Mouse (Mus musculus): Measurements from ENCODE around the gene Myh7.
A peak's percentile ranks its signal among the peaks of the same experiment; 100 is the strongest.

The Myh7 gene

DNA sequence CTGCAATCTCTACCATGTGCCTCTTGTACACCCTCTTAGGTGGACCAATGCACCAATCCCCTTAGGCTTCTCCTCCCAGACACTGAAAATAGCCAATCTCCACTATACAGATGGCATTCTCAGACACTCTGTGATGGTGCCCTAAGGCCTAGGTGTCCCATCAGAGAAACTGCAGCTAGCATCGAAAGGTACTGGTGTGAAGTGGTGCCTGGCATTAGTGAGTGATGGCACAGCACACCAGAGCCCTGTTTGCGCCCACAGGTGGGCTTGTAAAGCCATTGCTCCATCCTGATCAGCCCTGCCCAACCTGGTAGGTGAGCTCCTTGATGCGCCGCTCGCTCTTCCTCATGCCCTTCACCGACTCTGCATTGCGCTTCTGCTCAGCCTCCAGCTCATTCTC, 50.5 kb downstream of the Myh7 start:
- no peak for DNase-seq (ENCODE audit: low spot score)

DNA sequence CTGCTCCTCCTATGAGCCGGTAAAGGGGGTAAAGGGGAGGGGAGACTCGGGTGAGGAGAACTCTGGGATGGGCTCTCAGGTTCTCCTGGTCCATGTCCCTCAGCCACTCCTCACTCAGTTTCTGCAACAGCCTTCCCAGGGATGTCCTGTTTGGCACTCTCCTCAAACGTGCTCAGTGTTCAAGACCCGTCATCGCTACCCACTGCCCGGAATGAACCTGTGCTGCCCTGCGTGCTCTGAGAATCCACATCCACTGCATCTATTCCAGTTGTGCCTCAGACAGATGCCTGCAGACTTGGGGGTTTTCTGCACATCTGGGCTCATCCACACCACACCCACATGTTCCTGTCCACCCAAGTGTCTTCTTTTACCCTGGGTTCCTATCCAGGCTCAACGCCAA, 51.9 kb downstream of the Myh7 start:
- DNase-seq (ENCODE audit: low spot score): no peak

- no peak for DNase-seq (ENCODE audit: low spot score)
Observed at GRCm38 (mm10) chr14:54941024-54941978, 53.1 kb downstream of the Myh7 start.

DNA sequence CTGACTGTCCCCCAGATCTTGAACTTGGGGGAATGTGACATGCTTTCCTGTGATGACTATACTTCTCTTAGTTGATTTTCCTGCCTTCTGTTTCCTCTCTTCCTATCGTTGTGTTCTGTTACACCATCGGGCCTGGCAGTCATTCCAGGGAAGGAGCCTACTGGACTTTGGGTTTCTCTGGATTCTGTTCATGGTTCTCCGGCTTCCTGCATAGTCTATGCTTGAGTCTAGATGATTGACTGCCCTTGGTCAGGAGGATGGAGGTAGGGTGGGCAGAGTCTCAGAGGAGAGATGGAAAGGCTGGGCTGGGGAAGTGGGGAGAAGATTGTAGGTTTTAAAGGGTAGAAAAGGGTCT, 54.3 kb downstream of the Myh7 start:
- no peak for DNase-seq (ENCODE audit: low spot score)

GRCm38 (mm10) chr14:54939434-54940175, 54.8 kb downstream of the Myh7 start:
- DNase-seq (ENCODE audit: low spot score): peak; percentile 83

DNA sequence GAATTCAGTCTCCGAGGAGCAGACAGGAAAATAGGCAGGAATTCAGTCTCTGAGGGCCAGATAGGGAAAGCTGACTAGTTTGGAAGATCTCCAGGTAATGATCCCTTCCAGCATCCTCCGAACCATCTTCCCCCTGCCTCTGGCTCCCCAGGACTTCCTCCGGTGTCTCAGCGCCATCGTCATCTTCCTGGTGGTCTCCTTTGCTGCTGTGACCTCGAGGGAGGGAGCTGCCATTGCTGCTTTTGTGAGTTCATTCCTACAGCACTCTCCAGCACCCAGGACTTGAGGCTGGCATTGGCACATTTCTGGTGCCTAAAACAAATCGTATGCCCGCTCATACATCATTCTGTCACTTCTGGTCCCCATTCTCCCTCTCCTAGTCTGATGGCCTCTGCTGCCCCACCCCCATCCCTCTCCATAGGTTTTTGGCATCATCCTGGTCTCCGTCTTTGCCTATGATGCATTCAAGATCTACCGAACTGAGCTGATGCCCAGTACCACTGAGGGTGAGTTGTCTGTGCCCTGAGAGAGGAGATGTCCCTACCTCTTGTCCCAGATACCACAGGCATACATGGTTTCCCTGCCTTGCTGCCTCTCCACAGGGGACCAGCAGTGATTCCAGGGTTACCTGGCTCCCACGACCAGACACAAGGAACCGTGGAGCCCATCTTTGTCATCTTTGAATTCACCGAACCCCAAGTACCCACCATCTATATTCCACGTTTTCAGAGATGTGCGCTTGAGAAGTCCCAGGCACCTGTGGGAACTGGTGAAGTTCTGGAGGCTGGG, 55.8 kb downstream of the Myh7 start:
- DNase-seq (ENCODE audit: low spot score): no peak

DNA sequence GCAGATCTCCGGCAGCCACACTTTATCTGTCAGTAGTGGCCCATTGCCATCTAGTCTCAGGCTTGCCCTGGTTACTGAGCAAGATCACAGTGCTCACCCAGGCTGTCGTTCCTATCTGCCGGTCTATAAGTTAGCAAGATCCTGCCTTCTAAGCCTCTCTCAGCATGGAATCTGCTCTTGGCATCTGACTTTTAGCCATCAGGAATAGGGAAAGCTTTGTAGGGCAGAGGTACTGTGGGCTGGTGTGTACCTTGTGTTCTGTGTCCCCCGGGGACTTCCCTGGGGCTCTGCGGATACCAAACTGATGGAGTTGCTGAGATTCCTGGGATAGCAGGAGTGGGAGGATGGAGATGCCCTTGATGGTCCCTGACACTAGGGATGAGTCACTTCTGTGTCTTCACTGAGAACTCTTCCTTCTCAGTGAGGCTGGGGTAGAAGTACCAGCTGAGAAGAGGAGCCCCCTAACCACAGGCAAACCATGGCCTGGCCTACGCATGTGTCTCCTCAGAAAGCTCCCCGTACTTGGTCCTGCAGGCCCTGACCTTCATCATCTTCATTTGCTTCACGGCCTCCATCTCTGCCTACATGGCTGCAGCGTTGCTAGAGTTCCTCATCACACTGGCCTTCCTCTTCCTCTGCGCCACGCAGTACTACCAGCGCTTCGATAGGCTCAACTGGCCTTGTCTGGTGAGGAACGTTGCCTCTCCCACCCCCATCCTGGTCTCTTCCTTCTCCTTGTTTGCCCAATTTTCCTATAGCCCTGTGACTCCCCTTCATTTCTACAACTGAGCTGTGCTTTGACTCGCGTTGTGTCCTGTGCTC, 56.9 kb downstream of the Myh7 start:
- no peak for DNase-seq (ENCODE audit: low spot score)

DNA sequence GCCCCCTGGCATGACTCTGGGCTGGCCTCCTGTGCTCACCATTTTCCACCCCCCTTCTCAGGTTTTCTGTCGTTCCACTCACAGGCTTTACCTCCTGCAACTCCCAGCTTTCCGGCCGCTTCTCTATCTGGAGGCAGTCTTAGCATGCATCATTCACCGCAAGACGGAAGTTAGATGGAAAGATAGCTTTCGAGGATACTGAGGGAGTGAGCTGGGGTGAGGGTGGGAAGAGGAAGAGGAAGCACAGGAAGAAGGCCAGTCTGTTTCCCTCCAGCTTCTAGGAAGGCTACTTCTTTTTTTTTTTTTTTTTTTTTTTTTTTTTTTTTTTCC, 57.6 kb downstream of the Myh7 start:
- no peak for DNase-seq (ENCODE audit: low spot score)

DNA sequence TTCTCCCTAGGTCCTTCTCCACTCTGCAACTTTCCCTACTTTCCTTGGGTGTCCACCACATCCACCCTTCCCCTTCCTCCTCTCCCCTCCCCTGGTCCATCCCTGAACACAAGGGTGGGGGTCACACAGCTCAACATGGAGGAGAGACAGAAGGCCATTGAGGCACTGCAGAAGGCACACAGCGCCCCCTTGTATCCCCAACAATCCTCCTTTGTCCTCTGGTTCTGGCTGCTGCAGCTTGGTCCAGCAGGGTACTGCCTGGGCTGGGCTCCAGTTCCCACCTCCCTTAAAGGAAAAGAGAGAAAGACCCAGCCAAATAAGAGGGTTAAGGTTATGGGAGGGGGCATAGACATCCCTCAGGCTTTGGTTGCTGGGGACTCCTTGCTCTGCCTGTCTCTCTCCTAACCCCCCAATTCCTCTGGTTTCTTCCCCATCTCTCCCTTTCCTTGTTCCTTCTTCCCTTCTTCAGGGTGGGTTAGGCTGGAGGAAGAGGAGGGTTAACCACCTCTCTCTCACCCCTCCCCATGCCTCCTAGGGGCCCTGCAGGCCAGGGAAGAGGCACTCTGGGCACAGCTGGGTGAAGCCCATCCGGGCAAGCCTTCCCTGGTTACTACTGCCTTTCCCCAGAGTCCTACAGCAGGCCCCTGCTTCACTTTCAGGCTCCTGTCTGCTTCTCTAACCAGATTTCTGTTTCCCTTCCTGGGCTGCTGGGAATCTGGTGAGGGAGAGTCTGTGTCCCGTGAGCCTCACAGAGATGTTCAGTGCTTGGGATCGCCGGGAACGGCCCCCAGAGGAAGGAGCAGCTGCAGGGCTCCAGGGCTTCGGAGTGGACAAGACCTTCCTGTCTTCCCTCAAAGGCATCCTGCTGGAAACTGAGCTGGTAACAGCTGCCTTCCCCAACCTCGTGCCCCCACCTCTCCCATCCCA, 58.3 kb downstream of the Myh7 start, which contains the start of gene Cmtm5:
Cmtm5 (plus strand) TSS at position 358 of the 927 bp plus-strand sequence.
- no peak for DNase-seq (ENCODE audit: low spot score)

DNA sequence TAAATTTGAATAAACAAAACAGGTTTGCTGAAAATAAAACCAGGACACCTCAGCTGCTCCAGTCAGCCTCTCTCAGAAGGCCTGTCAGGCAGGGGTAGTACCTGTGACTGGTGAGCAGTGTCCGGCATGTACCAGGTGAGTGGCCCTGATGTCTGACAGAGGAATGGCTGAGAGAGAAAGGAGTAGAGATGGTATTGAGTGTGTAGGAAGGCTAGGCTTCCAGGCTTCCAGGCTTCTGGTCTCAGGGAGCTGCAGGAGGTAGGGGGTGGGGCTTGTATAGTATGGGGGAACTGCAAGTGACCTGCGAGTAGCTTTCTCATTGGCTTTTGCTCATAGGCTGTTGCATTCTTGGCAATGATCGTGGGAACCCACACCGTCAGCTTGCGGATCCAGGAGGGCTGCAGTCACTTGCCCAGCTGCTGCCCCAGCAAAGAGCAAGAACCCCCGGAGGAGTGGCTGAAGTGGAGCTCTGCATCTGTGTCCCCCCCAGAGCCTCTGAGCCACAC, 61.7 kb downstream of the Myh7 start, which contains the start of gene Il25:
Il25 (plus strand) TSS at position 51 of the 506 bp plus-strand sequence.
- peak; percentile 52 for DNase-seq (ENCODE audit: low spot score)

DNA sequence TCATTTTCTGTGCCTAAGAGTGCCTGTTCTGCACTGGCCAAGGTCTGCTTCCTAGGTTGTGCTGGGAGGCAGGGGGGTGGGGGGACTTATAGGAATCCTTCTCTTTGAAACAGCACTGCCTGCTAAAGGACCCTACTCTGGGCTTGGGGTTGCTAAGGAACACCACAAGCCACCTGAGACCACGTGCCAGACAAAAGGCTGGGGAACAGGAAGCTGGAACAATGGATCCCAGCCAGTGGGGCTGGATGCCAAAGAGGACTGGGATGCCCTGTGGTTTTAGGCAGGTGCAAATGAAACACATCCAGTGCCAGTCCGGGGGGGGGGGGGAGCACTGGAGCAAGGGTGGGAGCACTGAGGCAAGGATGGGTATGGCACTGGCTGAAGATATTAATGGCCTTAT, 64.0 kb downstream of the Myh7 start:
- no peak for DNase-seq (ENCODE audit: low spot score)

DNA sequence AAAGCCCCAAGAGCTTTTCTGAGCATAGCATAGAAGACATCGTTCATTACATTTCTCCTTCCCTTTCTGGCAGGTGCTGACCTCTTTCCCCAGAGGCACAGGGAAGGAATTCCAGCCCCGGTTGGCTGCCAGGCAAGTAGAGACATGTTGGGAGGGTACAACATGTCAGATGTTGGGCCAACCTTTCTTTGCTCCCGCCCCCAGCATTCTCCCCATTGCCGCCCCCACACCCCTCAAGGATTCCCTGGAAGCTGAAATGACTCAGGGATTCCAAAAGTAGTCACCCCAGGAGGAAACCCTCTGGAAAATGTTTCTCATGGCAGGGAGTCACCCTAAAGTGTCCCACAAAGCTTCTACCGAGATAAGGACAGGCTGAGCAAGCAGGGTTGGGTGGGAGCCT, 64.6 kb downstream of the Myh7 start:
- no peak for DNase-seq (ENCODE audit: low spot score)

DNA sequence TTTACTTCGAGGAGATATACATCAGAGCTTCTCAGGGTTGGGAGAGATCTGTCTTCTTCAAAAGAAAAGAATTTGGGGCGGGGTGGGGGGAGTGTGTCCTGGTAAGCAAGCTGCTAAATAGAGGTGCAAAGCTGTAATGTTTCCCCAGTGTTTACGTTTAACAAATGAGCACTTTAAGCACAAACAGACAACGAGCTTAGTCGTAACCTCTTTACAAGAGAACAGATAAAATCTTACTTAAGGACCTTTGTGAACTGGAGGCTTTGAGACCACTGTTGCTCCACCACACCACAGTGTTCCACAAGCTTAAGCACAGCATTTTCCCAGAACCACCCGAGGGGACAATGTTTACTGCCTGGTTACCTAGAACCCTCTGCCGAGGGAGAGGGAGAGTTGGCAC, 67.1 kb downstream of the Myh7 start:
- no peak for DNase-seq (ENCODE audit: low spot score)

DNA sequence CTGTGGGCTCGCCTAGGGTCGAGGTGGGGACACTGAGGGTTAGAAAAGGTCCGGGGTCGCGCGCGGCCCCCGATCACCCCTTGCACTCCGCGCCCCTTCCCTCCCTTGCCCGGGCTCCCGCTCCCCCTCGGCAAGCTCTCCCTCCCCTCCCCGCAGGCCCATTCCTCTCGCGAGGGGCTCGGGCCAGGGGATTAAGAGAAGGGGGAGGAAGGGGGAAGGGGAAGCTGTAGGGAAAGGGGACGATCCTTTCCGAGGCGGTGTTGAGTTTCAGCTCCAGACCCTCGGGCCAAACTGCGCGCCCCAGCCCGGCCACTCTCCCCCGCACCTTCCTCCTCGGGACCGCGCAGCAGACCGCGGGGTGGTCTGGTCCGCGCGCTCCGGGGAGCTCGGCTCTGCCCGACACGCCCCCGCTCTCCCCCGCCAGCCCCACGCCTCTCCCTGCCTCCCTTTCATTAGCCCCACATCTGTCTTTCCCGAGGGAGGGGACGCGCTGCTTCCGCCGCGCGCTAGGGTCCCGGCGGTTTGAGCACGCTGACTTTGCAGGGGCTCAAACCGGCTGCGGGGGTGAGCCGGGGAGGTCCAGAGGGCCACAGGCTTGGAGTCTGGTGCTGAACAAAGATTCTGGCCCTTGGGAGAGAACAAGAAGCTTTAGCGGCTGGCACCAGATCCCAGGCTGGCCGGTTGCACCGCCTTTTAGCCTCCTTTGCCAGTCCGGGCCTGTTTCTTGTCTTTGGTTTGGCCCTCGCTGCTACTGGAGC, 67.8 kb downstream of the Myh7 start:
- peak; percentile 84 for DNase-seq (ENCODE audit: low spot score)

DNA sequence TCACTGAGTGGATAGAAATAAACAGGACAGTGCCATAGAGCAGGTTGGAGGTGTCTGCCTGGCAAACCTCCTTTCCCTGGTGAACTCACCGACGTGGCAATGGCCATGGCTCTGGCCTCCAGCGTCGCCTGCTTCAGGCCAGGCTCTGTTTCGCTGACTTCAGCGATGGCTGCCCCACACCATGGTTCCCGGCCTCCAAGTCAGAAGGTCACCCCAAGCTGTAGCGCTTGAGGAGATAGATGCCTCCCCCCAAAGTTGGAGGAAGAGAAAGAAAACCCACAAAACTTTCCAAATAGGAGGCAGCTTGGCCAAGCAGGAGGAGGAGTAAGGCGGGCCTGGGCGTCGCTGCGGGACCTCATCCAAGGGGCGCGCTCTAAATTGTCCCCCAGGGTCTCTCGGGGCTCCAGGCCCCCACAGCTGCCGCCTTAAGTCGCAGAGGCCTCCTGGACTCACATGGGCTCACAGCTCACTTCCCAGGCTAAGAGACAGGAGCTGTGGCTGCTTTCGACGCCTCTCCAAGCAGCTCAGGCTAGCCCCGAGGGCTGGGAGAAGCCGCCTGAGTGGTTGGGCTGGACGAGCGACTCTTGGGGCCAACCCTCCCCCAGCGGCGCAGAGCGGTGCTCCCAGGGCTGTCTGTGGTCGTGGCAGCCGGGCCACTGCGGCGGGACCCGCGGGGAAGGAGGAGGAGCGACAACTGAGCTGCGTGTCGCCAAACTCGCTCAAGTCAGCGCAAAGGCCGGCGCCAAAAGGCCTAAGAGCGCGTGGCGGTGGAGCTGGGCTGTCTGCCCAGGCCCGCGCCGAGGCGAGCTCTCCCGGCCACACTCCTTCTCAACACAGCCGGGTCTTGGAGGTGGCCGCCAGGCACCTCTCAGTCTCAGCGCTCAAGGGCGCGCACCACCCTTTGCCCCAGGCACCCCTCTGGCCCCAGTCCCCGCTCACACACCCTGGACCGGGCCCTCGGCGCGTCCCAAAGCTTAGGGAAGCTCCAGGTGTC, 68.8 kb downstream of the Myh7 start, which contains the start of gene Efs:
Efs (minus strand) TSS at position 778 of the 994 bp plus-strand sequence.
- DNase-seq (ENCODE audit: low spot score): peak; percentile 72

- peak; percentile 72 for DNase-seq (ENCODE audit: low spot score)
Observed at GRCm38 (mm10) chr14:54924641-54925348, 69.6 kb downstream of the Myh7 start.

Data from retina, embryonic 14.5 days (tissue).